Mouse (Mus musculus): Measurements from ENCODE around the gene Ebpl. TPM values are rescaled to one million over a fixed set of nuclear protein-coding genes. Genes with fewer than 3 reads are reported as not detected.
"Not testable (repeated sequence)": the region's sequence is repeated elsewhere in the genome, so short reads cannot be mapped to it uniquely, and the experiment has no call there.

Ebpl gene
- total RNA-seq, 4 experiments from 2014 or later, result 0.99 to 1.5 (median 1.2) TPM

- peak; percentile 69 to 80 for DNase-seq (ENCODE audit: low spot score in 2 of 2)
Observed at GRCm38 (mm10) chr14:61327618-61328450, 32.4 kb downstream of the Ebpl start.

DNA sequence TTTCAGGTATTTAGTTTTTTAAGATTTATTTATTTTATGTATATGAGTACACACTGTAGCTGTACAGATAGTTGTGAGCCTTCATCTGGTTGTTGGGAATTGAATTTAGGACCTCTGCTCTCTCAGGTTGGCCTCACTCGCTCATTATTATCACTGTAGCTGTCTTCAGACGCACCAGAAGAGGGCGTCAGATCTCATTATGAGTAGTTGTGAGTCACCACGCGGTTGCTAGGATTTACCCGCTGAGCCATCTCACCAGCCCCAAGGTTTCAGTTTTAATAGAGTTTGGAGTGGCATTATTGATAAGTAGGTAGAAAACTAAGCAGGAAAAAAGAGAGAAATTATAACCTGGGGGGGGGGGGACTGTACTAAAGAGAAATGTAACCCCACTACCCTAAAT, 33.2 kb downstream of the Ebpl start:
- DNase-seq (ENCODE audit: low spot score in 2 of 2), result not testable (repeated sequence)

GRCm38 (mm10) chr14:61322740-61323139, 37.5 kb downstream of the Ebpl start:
- no peak for DNase-seq (ENCODE audit: low spot score in 2 of 2)

- no peak for DNase-seq (ENCODE audit: low spot score in 2 of 2)
Observed at GRCm38 (mm10) chr14:61321200-61321599, 39.0 kb downstream of the Ebpl start.

DNA sequence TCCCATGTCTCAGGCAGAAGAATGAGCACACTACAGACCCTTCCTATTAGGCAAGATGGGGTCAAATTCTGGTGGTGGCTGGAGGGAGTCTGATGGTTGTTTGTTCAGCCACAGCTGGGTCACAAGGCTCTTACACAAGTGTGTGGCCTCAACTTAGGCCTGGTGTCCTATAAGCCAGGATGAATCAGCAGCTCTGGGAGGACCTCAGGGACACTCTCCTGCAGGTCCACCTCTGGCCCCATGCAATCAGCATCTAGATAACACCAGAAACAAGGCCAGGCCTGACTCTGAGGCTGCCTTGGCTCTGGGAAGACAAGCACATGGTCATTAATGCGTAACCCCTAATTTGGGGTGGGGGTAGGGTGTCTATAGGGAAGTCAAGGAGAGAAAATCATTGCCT, 39.5 kb downstream of the Ebpl start:
- no peak for DNase-seq (ENCODE audit: low spot score in 2 of 2)

DNA sequence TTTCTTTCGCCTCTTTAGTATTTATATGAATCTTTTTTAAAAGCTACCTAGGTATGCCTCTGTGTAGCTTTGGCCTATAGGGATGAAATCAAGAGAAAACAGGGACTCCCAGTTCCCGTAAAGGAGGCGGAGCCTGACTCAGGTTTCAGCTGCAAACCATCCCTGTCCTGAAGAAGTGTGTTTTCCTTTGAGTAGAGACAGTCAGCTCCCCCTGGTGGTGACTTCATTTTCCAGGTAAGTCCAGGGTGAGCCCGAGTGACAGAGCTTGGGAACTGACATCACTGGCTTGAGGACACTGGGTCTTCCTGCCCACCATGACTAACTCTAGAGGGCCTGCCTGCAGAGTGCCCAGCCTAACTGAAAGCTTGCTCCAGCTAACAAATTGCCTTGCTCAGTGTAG, 43.4 kb downstream of the Ebpl start:
- peak; percentile 28 to 29 for DNase-seq (ENCODE audit: low spot score in 2 of 2)

- DNase-seq (ENCODE audit: low spot score in 2 of 2), result no peak
Observed at GRCm38 (mm10) chr14:61310963-61311362, 49.3 kb downstream of the Ebpl start.

- DNase-seq (ENCODE audit: low spot score in 2 of 2), result no peak
Observed at GRCm38 (mm10) chr14:61310036-61310772, 50.0 kb downstream of the Ebpl start.

GRCm38 (mm10) chr14:61309593-61309992, 50.6 kb downstream of the Ebpl start, which contains the start of gene Arl11:
Gene Arl11 (plus strand): TSS chr14:61309753.
- no peak for DNase-seq (ENCODE audit: low spot score in 2 of 2)

- DNase-seq (ENCODE audit: low spot score in 2 of 2), result no peak
Observed at GRCm38 (mm10) chr14:61303969-61304609, 56.1 kb downstream of the Ebpl start.

GRCm38 (mm10) chr14:61302428-61302827, 57.8 kb downstream of the Ebpl start:
- DNase-seq (ENCODE audit: low spot score in 2 of 2), result no peak

GRCm38 (mm10) chr14:61301323-61301722, 58.9 kb downstream of the Ebpl start:
- no peak for DNase-seq (ENCODE audit: low spot score in 2 of 2)

GRCm38 (mm10) chr14:61299810-61300209, 60.4 kb downstream of the Ebpl start:
- no peak for DNase-seq (ENCODE audit: low spot score in 2 of 2)

DNA sequence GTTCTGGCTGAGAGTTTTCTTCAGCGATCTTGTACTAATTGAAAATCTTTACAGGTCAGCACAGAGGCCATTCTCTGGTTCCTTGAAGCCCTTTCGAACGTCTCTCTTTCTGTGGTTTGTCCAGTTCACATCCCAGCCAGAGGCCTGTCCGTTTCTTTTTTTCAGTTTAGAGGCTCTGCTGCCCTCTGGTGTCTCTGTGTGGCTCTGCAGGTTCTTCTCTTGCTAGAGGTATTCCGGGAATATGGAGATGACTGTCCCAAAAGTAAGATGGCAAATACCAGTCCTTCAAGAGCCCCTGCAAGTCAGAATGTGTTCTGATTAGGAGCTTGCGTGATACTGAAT, 65.5 kb downstream of the Ebpl start:
- peak; percentile 16 to 30 for DNase-seq (ENCODE audit: low spot score in 2 of 2)

DNA sequence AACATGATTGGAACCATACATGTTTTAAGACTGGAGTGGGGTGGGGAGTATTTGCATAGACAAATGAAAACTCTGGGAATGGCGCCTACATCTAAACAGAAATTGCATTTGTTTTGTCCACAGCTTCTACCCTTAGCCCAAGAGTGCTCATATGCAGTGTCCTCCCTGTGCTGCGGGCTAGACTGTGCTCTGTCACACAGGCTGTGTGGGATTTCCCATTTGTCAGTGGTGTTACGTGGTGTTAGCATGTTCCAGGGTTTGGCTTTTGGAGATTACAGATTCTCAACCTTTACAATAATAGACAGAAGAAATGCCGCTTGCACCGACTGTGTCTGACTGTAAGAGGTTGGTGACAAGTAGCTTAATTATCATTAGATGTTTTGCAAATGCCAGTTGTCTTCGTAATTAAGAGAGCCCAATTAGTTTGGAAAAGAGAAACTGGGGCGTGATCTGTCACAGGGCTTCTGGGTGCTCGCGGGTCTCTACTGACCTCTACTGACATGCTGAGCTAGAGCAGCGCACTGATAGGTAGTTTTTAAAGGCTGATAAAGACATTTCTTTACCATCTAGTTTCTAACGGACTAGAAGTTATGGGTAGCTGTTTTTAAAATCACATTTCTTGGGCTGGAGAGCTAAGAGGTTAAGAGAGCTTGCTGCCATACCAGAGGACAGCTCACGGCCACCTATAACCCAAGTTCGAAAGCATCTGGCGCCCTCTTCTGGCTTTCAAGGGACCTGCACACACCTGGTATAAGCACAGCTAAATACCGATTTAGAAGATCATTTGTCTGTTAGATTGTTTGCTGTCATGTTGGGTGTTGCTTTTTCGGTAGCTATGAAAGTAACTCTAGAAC, 66.1 kb downstream of the Ebpl start:
- peak; percentile 56 to 60 for DNase-seq (ENCODE audit: low spot score in 2 of 2)

GRCm38 (mm10) chr14:61290664-61291063, 69.6 kb downstream of the Ebpl start:
- no peak for DNase-seq (ENCODE audit: low spot score in 2 of 2)

- no peak for DNase-seq (ENCODE audit: low spot score in 2 of 2)
Observed at GRCm38 (mm10) chr14:61288606-61289286, 71.5 kb downstream of the Ebpl start.

All from gastrocnemius, adult 8-10 months (tissue).